1 mouse cellular context compared by ENCODE assay signal in the genomic region with DNA sequence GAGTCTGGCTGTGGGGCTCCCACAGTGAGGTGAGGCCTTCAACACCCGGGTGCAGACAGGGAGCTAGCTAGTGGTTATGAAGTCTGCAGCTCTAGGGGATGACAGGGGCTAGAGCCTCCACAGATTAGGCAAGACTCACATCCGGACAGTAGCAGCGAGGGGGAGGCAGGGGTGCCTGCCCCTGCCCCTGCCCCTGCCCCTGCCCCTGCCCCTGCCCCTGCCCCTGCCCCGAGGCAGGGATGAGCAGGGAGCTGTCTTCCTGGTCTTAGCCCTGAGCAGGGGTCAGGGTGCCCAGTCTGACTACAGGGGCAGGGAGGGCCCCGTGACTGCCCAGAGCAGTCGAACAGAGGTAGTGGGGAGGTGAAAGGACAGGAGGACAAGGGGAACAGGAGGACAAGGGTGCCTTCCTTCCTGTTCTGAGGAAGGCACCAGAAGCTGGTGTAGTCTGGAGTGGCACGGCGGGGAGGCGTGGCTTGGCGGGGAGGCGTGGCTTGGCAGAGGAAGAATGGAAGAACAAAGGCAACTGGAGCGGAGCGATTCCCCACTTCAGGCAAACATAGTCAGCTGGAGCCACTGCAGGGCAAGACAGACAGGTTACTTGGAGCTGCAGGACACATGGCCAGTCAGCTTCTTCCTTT.
A peak's percentile ranks its signal among the peaks of the same experiment; 100 is the strongest.
TF ChIP-seq lines count a peak whose summit lies in the region.

No protein-coding gene starts in this region.

TF ChIP-seq in myocyte, 11 proteins besides CTCF, POLR2A, EP300 and RAD21:
- peak; percentile 20 for TF ChIP-seq POLR2AphosphoS2 (IDR thresholded peaks at IDR 0.05; ENCODE audit: insufficient read length, low read depth)
- no peak for TF ChIP-seq USF1 (IDR thresholded peaks at IDR 0.05; ENCODE audit: low read depth)
